Mouse (Mus musculus) right cerebral cortex, postnatal 10 days (tissue): ENCODE measurements at regions not wholly inside any gene's neighbourhood (a gene's known extent, or its start where the extent isn't known, plus 50 kb on each side); places are given as distances from the start of the nearest gene placed in this dataset.
"Not testable (repeated sequence)": the region's sequence is repeated elsewhere in the genome, so short reads cannot be mapped to it uniquely, and the experiment has no call there.

Experiments used
- DNase-seq, 2 experiments: peaks; one replicate each; pipeline ENCODE4 v3.0.0; 2021; ENCODE audit warnings: low spot score in 2 of 2

DNA sequence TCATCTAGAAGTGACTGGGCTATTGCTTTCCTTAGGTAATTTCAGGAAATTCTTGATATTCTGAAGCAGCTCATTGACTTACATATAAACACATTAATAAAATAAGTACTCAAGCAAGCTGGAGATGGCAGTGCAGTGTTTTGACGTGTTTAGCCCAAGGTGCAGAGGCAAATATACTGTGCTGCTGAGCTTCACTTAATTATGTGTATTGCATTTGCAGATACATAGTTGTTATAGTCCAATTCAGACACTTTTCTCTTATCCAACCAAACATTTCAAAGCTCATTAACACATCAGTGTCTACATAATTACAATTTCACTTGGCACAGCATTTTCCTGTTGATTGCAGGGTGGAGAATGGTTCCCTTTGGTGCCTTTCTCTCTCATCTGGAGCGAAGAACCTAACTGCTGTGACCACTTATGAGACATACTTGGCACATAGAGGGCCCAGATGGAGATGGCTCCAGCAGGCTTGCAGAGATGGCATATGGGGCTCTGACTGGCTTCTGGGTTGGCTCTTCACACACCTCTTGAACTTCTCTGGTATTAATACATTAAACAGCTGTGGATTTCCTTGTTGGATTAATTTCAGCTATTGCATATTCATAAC is 803.9 kb upstream of the Gm10800 start:
- peak in 1 of 2 experiments; percentile 23 for DNase-seq

DNA sequence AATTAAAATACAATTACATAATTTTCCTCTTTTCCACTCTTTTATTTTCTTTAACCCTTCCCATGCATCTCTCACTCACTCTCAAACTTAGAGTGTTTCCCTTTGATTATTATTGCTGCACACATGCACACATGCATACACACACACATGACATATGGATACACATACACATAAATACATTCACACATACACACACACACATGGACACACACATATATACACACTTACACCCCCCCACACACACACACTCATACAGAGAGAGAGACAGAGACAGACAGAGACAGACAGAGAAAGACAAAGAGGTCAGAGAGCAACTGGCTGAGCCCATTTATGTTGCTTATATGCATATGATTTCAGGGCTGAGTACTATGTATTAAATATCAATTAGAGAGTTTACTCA is 764.2 kb upstream of the Gm10800 start:
- DNase-seq, result no peak

DNA sequence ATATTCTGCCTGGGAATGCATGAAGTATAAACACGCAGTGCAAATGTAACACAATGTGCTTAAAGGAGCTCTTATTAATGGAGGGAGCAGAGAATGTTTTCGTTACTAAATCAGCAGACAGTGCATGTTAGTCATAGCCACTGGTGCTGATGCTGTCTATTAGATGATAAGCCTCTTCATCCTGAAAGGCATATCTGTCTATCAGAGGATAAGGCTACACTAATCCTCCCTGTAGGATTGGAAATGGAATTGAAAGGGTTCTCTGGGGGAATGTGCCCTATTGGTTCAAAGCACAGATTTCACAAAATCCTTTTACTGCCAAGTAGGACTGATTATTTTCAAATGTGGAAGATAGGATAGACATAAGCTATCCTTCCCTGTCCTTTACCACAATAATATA is 763.4 kb upstream of the Gm10800 start:
- no peak for DNase-seq

DNA sequence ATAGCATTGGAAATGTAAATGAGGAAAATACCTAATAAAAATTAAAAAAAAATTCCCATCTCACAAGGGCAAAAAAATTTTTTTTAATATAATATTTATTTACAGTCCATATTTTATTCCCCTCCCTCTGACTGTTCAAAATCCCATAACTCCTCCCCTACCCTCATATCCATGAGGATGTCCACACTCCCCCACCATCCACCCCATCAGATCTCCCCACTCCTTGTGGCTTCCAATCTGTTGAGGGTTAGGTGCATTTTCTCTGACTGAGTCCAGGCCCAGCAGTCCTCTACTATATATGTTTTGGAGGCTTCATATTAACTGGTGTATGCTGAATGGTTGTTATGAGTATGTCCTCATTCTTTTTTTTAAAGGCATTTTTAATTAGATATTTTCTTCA is 754.5 kb upstream of the Gm10800 start:
- no peak for DNase-seq

GRCm38 (mm10) chr2:99409483-99409882 is 742.4 kb upstream of the Gm10800 start:
- no peak for DNase-seq

GRCm38 (mm10) chr2:99379746-99380145 is 712.6 kb upstream of the Gm10800 start:
- no peak for DNase-seq

DNA sequence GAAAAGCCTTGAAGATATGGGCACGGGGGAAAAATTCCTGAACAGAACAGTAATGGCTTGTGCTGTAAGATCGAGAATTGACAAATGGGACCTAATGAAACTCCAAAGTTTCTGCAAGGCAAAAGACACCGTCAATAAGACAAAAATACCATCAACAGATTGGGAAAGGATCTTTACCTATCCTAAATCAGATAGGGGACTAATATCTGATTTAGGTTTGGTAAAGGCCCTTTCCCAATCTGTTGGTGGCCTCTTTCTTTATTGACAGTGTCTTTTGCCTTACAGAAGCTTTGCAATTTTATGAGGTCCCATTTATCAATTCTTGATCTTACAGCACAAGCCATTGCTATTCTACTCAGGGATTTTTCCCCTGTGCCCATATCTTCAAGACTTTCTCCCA is 696.5 kb upstream of the Gm10800 start:
- DNase-seq, result not testable (repeated sequence)

DNA sequence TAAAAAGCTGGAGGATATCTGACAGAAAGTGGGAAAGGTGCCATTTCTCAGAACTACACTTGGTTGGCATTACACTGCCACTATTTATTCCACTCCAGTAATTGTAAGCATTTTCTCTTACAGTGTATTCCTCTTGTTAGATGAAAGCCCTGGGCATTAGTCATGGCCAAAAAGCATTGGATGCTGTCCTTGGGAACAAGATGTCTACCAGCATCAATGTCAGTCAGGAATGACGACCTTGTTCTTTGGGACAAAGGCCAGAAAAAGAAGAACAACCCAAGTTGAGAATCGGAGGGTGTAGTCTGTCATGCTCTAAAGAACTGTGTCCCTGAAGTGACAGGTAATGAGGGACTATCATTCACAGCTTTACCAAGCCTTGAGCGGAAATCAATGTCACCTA is 662.1 kb upstream of the Gm10800 start:
- DNase-seq, result no peak
